Mouse (Mus musculus) CH12.LX (cell line): ENCODE measurements at regions not wholly inside any gene's neighbourhood (a gene's known extent, or its start where the extent isn't known, plus 50 kb on each side); places are given as distances from the start of the nearest gene placed in this dataset.

Experiments
- CTCF ChIP-seq, 2 experiments: IDR thresholded peaks in 1 of 2; conservative IDR thresholded peaks in 1 of 2; 2 replicates each; pipeline ENCODE4 v1.5.1; 2011 to 2012; ENCODE audit warnings: low read depth in 2 of 2, low read length in 2 of 2, improper control_type of control experiment in 1 of 2, inconsistent platforms in 1 of 2, mild to moderate bottlenecking in 1 of 2, moderate library complexity in 1 of 2
- EP300 ChIP-seq: IDR thresholded peaks from 2 replicates; pipeline ENCODE4 v1.6.1; 2011; ENCODE audit warnings: low read length, improper control_type of control experiment
- JUND ChIP-seq: conservative IDR thresholded peaks from 2 replicates; pipeline ENCODE4 v1.6.1; 2011; ENCODE audit warnings: low read depth, low read length, improper control_type of control experiment
- MAFK ChIP-seq: IDR thresholded peaks from 2 replicates; pipeline ENCODE4 v1.6.1; 2011; ENCODE audit warnings: low read length, improper control_type of control experiment; ENCODE audit not compliant: insufficient replicate concordance
- MXI1 ChIP-seq: IDR thresholded peaks from 2 replicates; pipeline ENCODE4 v1.6.1; 2011; ENCODE audit warnings: mild to moderate bottlenecking, low read depth, low read length, improper control_type of control experiment
- MYC ChIP-seq: IDR thresholded peaks from 2 replicates; pipeline ENCODE4 v1.6.1; 2011; ENCODE audit warnings: low read depth, mild to moderate bottlenecking, improper control_type of control experiment, low read length
- POLR2A ChIP-seq: IDR thresholded peaks from 2 replicates; pipeline ENCODE4 v1.6.1; 2011; ENCODE audit warnings: low read depth, mild to moderate bottlenecking, improper control_type of control experiment, low read length
- SIN3A ChIP-seq: IDR thresholded peaks from 2 replicates; pipeline ENCODE4 v1.6.1; 2012; ENCODE audit warnings: low read length, improper control_type of control experiment, inconsistent platforms
- SMC3 ChIP-seq: IDR thresholded peaks from 2 replicates; pipeline ENCODE4 v1.6.1; 2011; ENCODE audit warnings: low read depth, low read length, improper control_type of control experiment
- TCF12 ChIP-seq: IDR thresholded peaks from 2 replicates; pipeline ENCODE4 v1.6.1; 2014; ENCODE audit warnings: low read depth, mild to moderate bottlenecking, inconsistent platforms, low read length, improper control_type of control experiment
- USF2 ChIP-seq: conservative IDR thresholded peaks from 2 replicates; pipeline ENCODE4 v1.6.1; 2011; ENCODE audit warnings: low read depth, low read length, improper control_type of control experiment
- ZKSCAN1 ChIP-seq: IDR thresholded peaks from 2 replicates; pipeline ENCODE4 v1.6.1; 2012; ENCODE audit warnings: low read depth, inconsistent platforms, low read length, improper control_type of control experiment, borderline replicate concordance

GRCm38 (mm10) chr1:120685650-120686244, 83.5 kb downstream of the En1 start:
- TF ChIP-seq CTCF (conservative IDR thresholded peaks at IDR 0.05 in 1 of 2, IDR thresholded peaks at IDR 0.05 in 1 of 2; ENCODE audit: low read depth in 2 of 2, low read length in 2 of 2): peak; percentile 53 to 75
- no peak for TF ChIP-seq MXI1
- TF ChIP-seq ZKSCAN1: no peak
- no peak for TF ChIP-seq POLR2A
- TF ChIP-seq EP300: no peak
- TF ChIP-seq SIN3A: no peak
- TF ChIP-seq MYC: no peak
- no peak for TF ChIP-seq MAFK
- peak; percentile 82 for TF ChIP-seq SMC3
- TF ChIP-seq USF2: no peak
- no peak for TF ChIP-seq JUND
- no peak for TF ChIP-seq TCF12
